Mouse (Mus musculus) c-Kit-positive CD71-negative TER-119-negative erythroid progenitor cells, embryonic 14.5 days (primary cell): ENCODE results near the gene Crygb.

Experiments used
- DNase-seq: peaks from one replicate; pipeline ENCODE4 v3.0.0-alpha.2; 2013; ENCODE audit warnings: low read depth

Crygb gene

GRCm38 (mm10) chr1:65082188-65082587, at the start of gene Crygb:
Gene Crygb, minus strand, starts transcription at chr1:65082288.
- DNase-seq: no peak

- no peak for DNase-seq
These were observed 49.6 kb upstream of the Crygb start for GRCm38 (mm10) chr1:65131671-65132070.

- DNase-seq: no peak
These were observed 48.1 kb upstream of the Crygb start for GRCm38 (mm10) chr1:65130226-65130625.

GRCm38 (mm10) chr1:65129634-65130180, 47.6 kb upstream of the Crygb start:
- DNase-seq: no peak

GRCm38 (mm10) chr1:65122574-65123372, 40.7 kb upstream of the Crygb start, which contains the start of gene D630023F18Rik:
Gene D630023F18Rik, minus strand, starts transcription at chr1:65123214.
- no peak for DNase-seq

- DNase-seq: no peak
These were observed 37.4 kb upstream of the Crygb start, which contains the start of gene Gm28845 for GRCm38 (mm10) chr1:65119438-65119837. Gene Gm28845, minus strand, starts transcription at chr1:65119558.

GRCm38 (mm10) chr1:65118150-65118913, 36.2 kb upstream of the Crygb start:
- no peak for DNase-seq

GRCm38 (mm10) chr1:65113536-65114172, 31.6 kb upstream of the Crygb start:
- no peak for DNase-seq

GRCm38 (mm10) chr1:65112807-65113196, 30.7 kb upstream of the Crygb start:
- DNase-seq: peak; percentile 22

GRCm38 (mm10) chr1:65112031-65112806, 30.1 kb upstream of the Crygb start:
- peak; percentile 73 for DNase-seq

GRCm38 (mm10) chr1:65109756-65110435, 27.8 kb upstream of the Crygb start:
- no peak for DNase-seq

- DNase-seq: no peak
These were observed 27.1 kb upstream of the Crygb start for GRCm38 (mm10) chr1:65109196-65109595.

- DNase-seq: no peak
These were observed 25.7 kb upstream of the Crygb start for GRCm38 (mm10) chr1:65107654-65108279.

GRCm38 (mm10) chr1:65103273-65103672, 21.2 kb upstream of the Crygb start, which contains the start of gene Cryga:
Gene Cryga, minus strand, starts transcription at chr1:65103373.
- DNase-seq: no peak

- no peak for DNase-seq
These were observed 14.9 kb upstream of the Crygb start for GRCm38 (mm10) chr1:65096953-65097352.

- no peak for DNase-seq
These were observed 9.5 kb upstream of the Crygb start for GRCm38 (mm10) chr1:65091566-65091965.

- DNase-seq: peak; percentile 25
These were observed 8.3 kb upstream of the Crygb start for GRCm38 (mm10) chr1:65090370-65090769.

- DNase-seq: no peak
These were observed 6.7 kb upstream of the Crygb start for GRCm38 (mm10) chr1:65088567-65089356.

GRCm38 (mm10) chr1:65075607-65076006, 6.5 kb downstream of the Crygb start:
- DNase-seq: no peak
